Mouse (Mus musculus): ENCODE measurements around the gene Auts2. TPM values are rescaled to one million over a fixed set of nuclear protein-coding genes. Genes with fewer than 3 reads are reported as not detected.

Auts2 gene
- total and polyA plus RNA-seq, 3 experiments: not detected

GRCm38 (mm10) chr5:131710735-131711473, 832.2 kb downstream of the Auts2 start:
- Histone ChIP-seq H3K4me2 (ENCODE audit: insufficient read depth, low read depth, poor library complexity, severe bottlenecking) (no peak overlapping the region), H3K79me2 (replicated peaks; ENCODE audit: control insufficient read depth, extremely low read depth, insufficient read depth, poor library complexity, severe bottlenecking) (no peaks in the 10 kb centered on the region), H3K36me3 (replicated peaks in 1 of 2; ENCODE audit: control insufficient read depth in 1 of 2, insufficient read depth in 1 of 2, low read length in 1 of 2) (no peaks in the 10 kb centered on the region), H3K9ac (ENCODE audit: insufficient read depth, low read depth) (no peak overlapping the region), H3K27ac (ENCODE audit: insufficient read depth, low read depth) (no peak overlapping the region), H3K4me3 (replicated peaks in 1 of 3; ENCODE audit: low read depth in 2 of 3, low read length in 2 of 3, poor library complexity in 1 of 3) (no peak overlapping the region), H3K27me3 (replicated peaks) (no peaks in the 10 kb centered on the region), H3K4me1 (ENCODE audit: control insufficient read depth in 1 of 2, insufficient read depth in 2 of 2) (no peaks in the 10 kb centered on the region), H3K9me3 (replicated peaks; ENCODE audit: low read length) (peaks cover 81% of the 10 kb centered on the region)
- no peak for TF ChIP-seq CHD2 (IDR thresholded peaks at IDR 0.05; ENCODE audit: low read length)
- no peak for DNase-seq (ENCODE audit: extremely low read depth)
- dilution Hi-C loops (cut with MboI; ENCODE audit: extremely low pct_ligation_motif_present, extremely low pct_unique_long_range_greater_than_20kb, low sequenced_read_pairs) (no loop called here), in situ Hi-C loops (cut with MboI; ENCODE audit: low pct_ligation_motif_present, low pct_unique_long_range_greater_than_20kb, low sequenced_read_pairs) (no loop called here)

GRCm38 (mm10) chr5:131707471-131707870, 835.7 kb downstream of the Auts2 start:
- no peaks in the 10 kb centered on the region for H3K79me2 ChIP-seq (replicated peaks; ENCODE audit: control insufficient read depth, extremely low read depth, insufficient read depth, poor library complexity, severe bottlenecking)
- no peak for DNase-seq (ENCODE audit: extremely low read depth)
- H3K36me3 ChIP-seq (replicated peaks in 1 of 2; ENCODE audit: control insufficient read depth in 1 of 2, insufficient read depth in 1 of 2, low read length in 1 of 2): no peaks in the 10 kb centered on the region
- no peak overlapping the region for H3K9ac ChIP-seq (ENCODE audit: insufficient read depth, low read depth)
- no peaks in the 10 kb centered on the region for H3K27me3 ChIP-seq (replicated peaks)
- dilution Hi-C loops (cut with MboI; ENCODE audit: extremely low pct_ligation_motif_present, extremely low pct_unique_long_range_greater_than_20kb, low sequenced_read_pairs): no loop called here
- no peak for TF ChIP-seq MAFK (IDR thresholded peaks at IDR 0.05; ENCODE audit: insufficient replicate concordance, low read length)
- no peak for TF ChIP-seq SMC3 (IDR thresholded peaks at IDR 0.05; ENCODE audit: low read depth, low read length)
- no peak for TF ChIP-seq GABPA (IDR thresholded peaks at IDR 0.05; ENCODE audit: insufficient replicate concordance, low read depth, low read length)
- TF ChIP-seq ZC3H11A (IDR thresholded peaks at IDR 0.05; ENCODE audit: low read depth, low read length): no peak
- TF ChIP-seq NELFE (IDR thresholded peaks at IDR 0.05; ENCODE audit: low read depth, low read length): no peak
- no peak for TF ChIP-seq ZNF384 (IDR thresholded peaks at IDR 0.05; ENCODE audit: low read depth, low read length)
- TF ChIP-seq USF1 (IDR thresholded peaks at IDR 0.05; ENCODE audit: low read depth, low read length): no peak
- no peak for TF ChIP-seq MEF2A (IDR thresholded peaks at IDR 0.05; ENCODE audit: borderline replicate concordance, low read depth, low read length)
- TF ChIP-seq HCFC1 (IDR thresholded peaks at IDR 0.05; ENCODE audit: low read depth, low read length): no peak
- TF ChIP-seq MAX (IDR thresholded peaks at IDR 0.05; ENCODE audit: low read length): no peak
- no peak overlapping the region for H3K4me2 ChIP-seq (ENCODE audit: insufficient read depth, low read depth, poor library complexity, severe bottlenecking)
- peaks cover 88% of the 10 kb centered on the region for H3K9me3 ChIP-seq (replicated peaks; ENCODE audit: low read length)
- in situ Hi-C loops (cut with MboI; ENCODE audit: low pct_ligation_motif_present, low pct_unique_long_range_greater_than_20kb, low sequenced_read_pairs): no loop called here
- H3K4me1 ChIP-seq (ENCODE audit: control insufficient read depth in 1 of 2, insufficient read depth in 2 of 2): no peaks in the 10 kb centered on the region
- no peak overlapping the region for H3K4me3 ChIP-seq (replicated peaks in 1 of 3; ENCODE audit: low read depth in 2 of 3, low read length in 2 of 3, poor library complexity in 1 of 3)
- no peak overlapping the region for H3K27ac ChIP-seq (ENCODE audit: insufficient read depth, low read depth)

GRCm38 (mm10) chr5:131703729-131704128, 839.4 kb downstream of the Auts2 start:
- H3K4me1 ChIP-seq (ENCODE audit: control insufficient read depth in 1 of 2, insufficient read depth in 2 of 2): no peaks in the 10 kb centered on the region
- H3K36me3 ChIP-seq (replicated peaks in 1 of 2; ENCODE audit: control insufficient read depth in 1 of 2, insufficient read depth in 1 of 2, low read length in 1 of 2): no peaks in the 10 kb centered on the region
- no peak overlapping the region for H3K27ac ChIP-seq (ENCODE audit: insufficient read depth, low read depth)
- no peak overlapping the region for H3K4me3 ChIP-seq (replicated peaks in 1 of 3; ENCODE audit: low read depth in 2 of 3, low read length in 2 of 3, poor library complexity in 1 of 3)
- H3K9ac ChIP-seq (ENCODE audit: insufficient read depth, low read depth): no peak overlapping the region
- H3K4me2 ChIP-seq (ENCODE audit: insufficient read depth, low read depth, poor library complexity, severe bottlenecking): no peak overlapping the region
- H3K79me2 ChIP-seq (replicated peaks; ENCODE audit: control insufficient read depth, extremely low read depth, insufficient read depth, poor library complexity, severe bottlenecking): no peaks in the 10 kb centered on the region
- TF ChIP-seq JUND (conservative IDR thresholded peaks at IDR 0.05; ENCODE audit: low read depth, low read length) (no peak), CHD2 (IDR thresholded peaks at IDR 0.05; ENCODE audit: low read length) (no peak), UBTF (IDR thresholded peaks at IDR 0.05; ENCODE audit: low read depth, low read length) (no peak), TCF12 (IDR thresholded peaks at IDR 0.05; ENCODE audit: low read depth, low read length) (no peak), ETS1 (conservative IDR thresholded peaks at IDR 0.05; ENCODE audit: low read depth, low read length) (no peak)
- dilution Hi-C loops (cut with MboI; ENCODE audit: extremely low pct_ligation_motif_present, extremely low pct_unique_long_range_greater_than_20kb, low sequenced_read_pairs): no loop called here
- H3K27me3 ChIP-seq (replicated peaks): no peaks in the 10 kb centered on the region
- in situ Hi-C loops (cut with MboI; ENCODE audit: low pct_ligation_motif_present, low pct_unique_long_range_greater_than_20kb, low sequenced_read_pairs): no loop called here
- H3K9me3 ChIP-seq (replicated peaks; ENCODE audit: low read length): peaks cover 91% of the 10 kb centered on the region
- no peak for DNase-seq (ENCODE audit: extremely low read depth)

Data from CH12.LX (cell line).